Mouse (Mus musculus) small intestine, adult 2 months (tissue): ENCODE measurements around the gene Sema4d. TPM values are rescaled to one million over a fixed set of nuclear protein-coding genes. Genes with fewer than 3 reads are reported as not detected.

ENCODE experiments used
- H3K27ac ChIP-seq: fragments of 200-500 bp; 2 replicates; pipeline ENCODE4 v1.5.1; 2012; ENCODE audit warnings: low read depth, low read length, control low read depth, inconsistent platforms; ENCODE audit not compliant: insufficient read depth
- H3K27me3 ChIP-seq: fragments of 200-500 bp; 2 replicates; pipeline ENCODE4 v1.6.1; 2012; ENCODE audit warnings: mild to moderate bottlenecking, moderate library complexity, low read length, inconsistent platforms; ENCODE audit not compliant: control insufficient read depth, insufficient read depth
- H3K36me3 ChIP-seq: fragments of 200-500 bp; 2 replicates; pipeline ENCODE4 v1.6.1; 2012; ENCODE audit warnings: mild to moderate bottlenecking, low read length, control low read depth, inconsistent platforms; ENCODE audit not compliant: control insufficient read depth, insufficient read depth
- H3K4me1 ChIP-seq: fragments of 200-500 bp; 2 replicates; pipeline ENCODE4 v1.6.1; 2012; ENCODE audit warnings: low read length, inconsistent platforms, mixed read lengths; ENCODE audit not compliant: control insufficient read depth, insufficient read depth, insufficient read length
- H3K4me3 ChIP-seq: fragments of 200-500 bp; 2 replicates; pipeline ENCODE4 v1.5.1; 2012; ENCODE audit warnings: low read depth, mild to moderate bottlenecking, control low read depth, inconsistent platforms, low read length, moderate library complexity
- CTCF ChIP-seq: fragments of 200-500 bp; IDR thresholded peaks from 2 replicates; pipeline ENCODE4 v1.5.1; 2012; ENCODE audit warnings: low read depth, mild to moderate bottlenecking, control low read depth, inconsistent platforms, low read length, moderate library complexity, mixed read lengths; ENCODE audit not compliant: insufficient replicate concordance, insufficient read length; ENCODE audit errors: extremely low read depth
- POLR2A ChIP-seq: fragments of 200-500 bp; IDR thresholded peaks from 2 replicates; pipeline ENCODE4 v1.6.1; 2012; ENCODE audit warnings: low read depth, mild to moderate bottlenecking, control low read depth, inconsistent platforms, low read length, moderate library complexity
- WGBS: fragments of 180-500 bp; shearing (Covaris S2); methylation state at CpG from one replicate; pipeline ENCODE4 v1.1.7; 2018; 5-methylcytosine and 5-hydroxymethylcytosine counted together
- polyA plus RNA-seq: library from polyadenylated mRNA; depleted of rRNA; stranded (reverse); fragments of >200 nt; gene quantifications from 2 replicates; pipeline ENCODE4 v1.2.3, GENCODE M21; 2012

Sema4d gene
- polyA plus RNA-seq, 1 experiment = 15.1 TPM

GRCm38 (mm10) chr13:51752346-51753167 lies 41.0 kb downstream of the Sema4d start:
- Histone ChIP-seq H3K27ac (peak overlapping the region; percentile 24; the same call in 1 of the 2 replicates), H3K4me3 (no peak overlapping the region), H3K36me3 (no peaks in the 10 kb centered on the region), H3K4me1 (peaks cover 25% of the 10 kb centered on the region), H3K27me3 (no peaks in the 10 kb centered on the region)
- 89% methylated on average over 15 of the region's 15 CpGs for WGBS
- TF ChIP-seq POLR2A = no peak
- TF ChIP-seq CTCF = no peak

GRCm38 (mm10) chr13:51749578-51750345 lies 43.8 kb downstream of the Sema4d start:
- TF ChIP-seq POLR2A = no peak
- TF ChIP-seq CTCF = no peak
- Histone ChIP-seq H3K4me3 (no peak overlapping the region), H3K4me1 (peaks cover 16% of the 10 kb centered on the region), H3K27me3 (no peaks in the 10 kb centered on the region), H3K36me3 (no peaks in the 10 kb centered on the region), H3K27ac (no peak overlapping the region)
- 78% methylated on average over 14 of the region's 14 CpGs for WGBS

- Histone ChIP-seq H3K27me3 (no peaks in the 10 kb centered on the region), H3K4me3 (peak overlapping the region; percentile 3; the same call in 1 of the 2 replicates), H3K27ac (no peak overlapping the region), H3K4me1 (peaks cover 9% of the 10 kb centered on the region), H3K36me3 (no peaks in the 10 kb centered on the region)
- TF ChIP-seq POLR2A (no peak), CTCF (no peak)
- 17% methylated on average over 12 of the region's 12 CpGs for WGBS
Observed at GRCm38 (mm10) chr13:51748009-51748552, 45.5 kb downstream of the Sema4d start.

GRCm38 (mm10) chr13:51747069-51747468 lies 46.5 kb downstream of the Sema4d start:
- peak overlapping the region; percentile 10; the same call in 1 of the 2 replicates for H3K4me3 ChIP-seq
- TF ChIP-seq POLR2A (no peak), CTCF (no peak)
- no peaks in the 10 kb centered on the region for H3K36me3 ChIP-seq
- peaks cover 13% of the 10 kb centered on the region for H3K4me1 ChIP-seq
- no peak overlapping the region for H3K27ac ChIP-seq
- H3K27me3 ChIP-seq = no peaks in the 10 kb centered on the region
- WGBS = 91% methylated on average over 7 of the region's 7 CpGs

- no peak for TF ChIP-seq POLR2A
- H3K27ac ChIP-seq = no peak overlapping the region
- no peaks in the 10 kb centered on the region for H3K36me3 ChIP-seq
- H3K4me3 ChIP-seq = no peak overlapping the region
- 73% methylated on average over 5 of the region's 5 CpGs for WGBS
- no peaks in the 10 kb centered on the region for H3K27me3 ChIP-seq
- peaks cover 13% of the 10 kb centered on the region for H3K4me1 ChIP-seq
Observed at GRCm38 (mm10) chr13:51745862-51746261, 47.7 kb downstream of the Sema4d start.

GRCm38 (mm10) chr13:51743855-51744254 lies 49.7 kb downstream of the Sema4d start:
- TF ChIP-seq CTCF = no peak
- TF ChIP-seq POLR2A = no peak
- 79% methylated on average over 3 of the region's 3 CpGs for WGBS
- Histone ChIP-seq H3K36me3 (no peaks in the 10 kb centered on the region), H3K27ac (no peak overlapping the region), H3K27me3 (no peaks in the 10 kb centered on the region), H3K4me3 (no peak overlapping the region), H3K4me1 (peaks cover 12% of the 10 kb centered on the region)

GRCm38 (mm10) chr13:51742551-51743052 lies 50.9 kb downstream of the Sema4d start:
- H3K36me3 ChIP-seq = no peaks in the 10 kb centered on the region
- 60% methylated on average over 10 of the region's 10 CpGs for WGBS
- H3K4me1 ChIP-seq = peaks cover 9% of the 10 kb centered on the region
- H3K27ac ChIP-seq = no peak overlapping the region; the same call in 1 of the 2 replicates
- no peaks in the 10 kb centered on the region for H3K27me3 ChIP-seq
- no peak overlapping the region; the same call in 1 of the 2 replicates for H3K4me3 ChIP-seq
- no peak for TF ChIP-seq CTCF
